ENCODE assay signal across 10 mouse cellular contexts in genomic region chr16:87405001-87405400, GRCm38 (mm10). TPM values are rescaled to one million over a fixed set of nuclear protein-coding genes. Genes with fewer than 3 reads are reported as not detected.
A peak's percentile ranks its signal among the peaks of the same experiment; 100 is the strongest.
DNase-seq lines count a peak whose midpoint lies in the region; ATAC-seq and TF ChIP-seq lines count a peak whose summit lies in the region.
"Had no signal": no experiment of that assay in that cellular context is flagged by ENCODE, and none has a peak within 500 bp of the region (broad histone marks: within the 10 kb centered on the region; RNA-seq: fewer than 3 reads in every experiment).

No protein-coding gene starts in this region.

- no peak overlapping the region for H3K4me3 ChIP-seq in ES-Bruce4 (ENCODE audit: low read depth, low read length)
- H3K4me3 ChIP-seq: heart, embryonic 13.5 days; myocyte had no signal

- H3K9me3 ChIP-seq in ES-Bruce4 (replicated peaks; ENCODE audit: control insufficient read depth, insufficient read depth, low read length, poor library complexity, severe bottlenecking): no peaks in the 10 kb centered on the region
- H3K9me3 ChIP-seq: heart, embryonic 13.5 days had no signal

- no peaks in the 10 kb centered on the region for H3K4me1 ChIP-seq in ES-Bruce4 (ENCODE audit: control insufficient read depth, insufficient read depth, low read length)
- H3K4me1 ChIP-seq: heart, embryonic 13.5 days had no signal

- peak; percentile 14 for DNase-seq in embryo, embryonic 10.5 days (ENCODE audit: low spot score)
- no peak for DNase-seq in embryo, embryonic 9.5 days (ENCODE audit: extremely low spot score)
- peak; percentile 9 for DNase-seq in lung, postnatal 25 days (ENCODE audit: low spot score)
- no peak for DNase-seq in cerebellum, adult 9-10 months
- DNase-seq in ovary, postnatal 14 days (ENCODE audit: low spot score): no peak

- no peak overlapping the region for H3K27ac ChIP-seq in ES-Bruce4 (ENCODE audit: insufficient read depth, low read length)
- H3K27ac ChIP-seq: heart, embryonic 13.5 days had no signal

- peaks cover 20% of the 10 kb centered on the region for H3K36me3 ChIP-seq in ES-Bruce4 (ENCODE audit: control insufficient read depth, insufficient read depth, low read length, poor library complexity, severe bottlenecking)

- TF ChIP-seq EP300 in ES-Bruce4 (IDR thresholded peaks at IDR 0.05; ENCODE audit: insufficient read depth, low read depth, low read length): no peak

- TF ChIP-seq CTCF in ES-Bruce4 (IDR thresholded peaks at IDR 0.05; ENCODE audit: low read depth, low read length): peak; percentile 34

- no peak for TF ChIP-seq POLR2A in ES-Bruce4 (IDR thresholded peaks at IDR 0.05; ENCODE audit: insufficient read depth, low read length)

- no peak overlapping the region for H3K9ac ChIP-seq in ES-Bruce4 (ENCODE audit: low read depth, poor library complexity, severe bottlenecking)
- H3K9ac ChIP-seq: heart, embryonic 13.5 days had no signal

- no peaks in the 10 kb centered on the region for H3K27me3 ChIP-seq in ES-Bruce4 (ENCODE audit: control insufficient read depth, insufficient read depth, low read length, poor library complexity, severe bottlenecking)
- H3K27me3 ChIP-seq: heart, embryonic 13.5 days had no signal

- peak; percentile 56 to 71; a peak in 3 of 4 replicates for ATAC-seq in hematopoietic stem cell, adult 5-6 weeks (replicated peaks in 1 of 2; ENCODE audit: insufficient read depth in 1 of 2, low FRiP score in 2 of 2, low TSS enrichment in 1 of 2, low read depth in 1 of 2, poor library complexity in 2 of 2, severe bottlenecking in 2 of 2)
- ATAC-seq in frontal cortex, adult (ENCODE audit: low TSS enrichment): no peak

RNA-seq across cellular contexts. Expression of gene Ltn1, which starts 27.4 kb away (rescaled TPM):
- polyA plus RNA-seq in ES-Bruce4 (2011; ENCODE audit: insufficient read depth, insufficient read length, low read depth, missing spikeins): 29.0 and 29.9 TPM in 2 replicates
- total RNA-seq in hematopoietic stem cell, adult 5-6 weeks (2017): 23.9 and 28.1 TPM in 2 replicates

RNA-seq across cellular contexts. Expression of gene Rwdd2b, which starts 35.4 kb away (rescaled TPM):
- polyA plus RNA-seq in ES-Bruce4 (2011; ENCODE audit: insufficient read depth, insufficient read length, low read depth, missing spikeins): 4.3 and 6.6 TPM in 2 replicates
- 18.3 and 18.8 TPM in 2 replicates for total RNA-seq in hematopoietic stem cell, adult 5-6 weeks (2017)

RNA-seq across cellular contexts. Expression of gene Usp16, which starts 49.5 kb away (rescaled TPM):
- 48.6 and 50.4 TPM in 2 replicates for polyA plus RNA-seq in ES-Bruce4 (2011; ENCODE audit: insufficient read depth, insufficient read length, low read depth, missing spikeins)
- 58.2 and 83.0 TPM in 2 replicates for total RNA-seq in hematopoietic stem cell, adult 5-6 weeks (2017)

RNA-seq across cellular contexts. Expression of gene N6amt1, which starts 51.0 kb away (rescaled TPM):
- polyA plus RNA-seq in ES-Bruce4 (2011; ENCODE audit: insufficient read depth, insufficient read length, low read depth, missing spikeins): 11.2 TPM in 2 replicates
- total RNA-seq in hematopoietic stem cell, adult 5-6 weeks (2017): 13.8 and 15.1 TPM in 2 replicates

Comparison
In these comparisons a context has a peak if more than half of its experiments do, and no peak if none do; other contexts are left out.
1. DNase-seq: peak in embryo, embryonic 10.5 days (single experiment) and lung, postnatal 25 days (single experiment); none in embryo, embryonic 9.5 days (single experiment), cerebellum, adult 9-10 months (single experiment) and ovary, postnatal 14 days (single experiment).